Mouse (Mus musculus): Measurements from ENCODE around the gene Hpse2. TPM values are rescaled to one million over a fixed set of nuclear protein-coding genes. Genes with fewer than 3 reads are reported as not detected.

The Hpse2 gene
- total RNA-seq, 1 experiment from 2014 or later, result 0.05 TPM

GRCm38 (mm10) chr19:42777801-42778200 is 610.4 kb downstream of the Hpse2 start:
- no peak for ATAC-seq (replicated peaks in 1 of 2; ENCODE audit: insufficient read depth in 1 of 2, low FRiP score in 2 of 2, low TSS enrichment in 1 of 2, low read depth in 1 of 2, poor library complexity in 2 of 2, severe bottlenecking in 2 of 2)

- no peak for ATAC-seq (replicated peaks in 1 of 2; ENCODE audit: insufficient read depth in 1 of 2, low FRiP score in 2 of 2, low TSS enrichment in 1 of 2, low read depth in 1 of 2, poor library complexity in 2 of 2, severe bottlenecking in 2 of 2)
Measured at GRCm38 (mm10) chr19:42776813-42777212, 611.3 kb downstream of the Hpse2 start.

- no peak for ATAC-seq (replicated peaks in 1 of 2; ENCODE audit: insufficient read depth in 1 of 2, low FRiP score in 2 of 2, low TSS enrichment in 1 of 2, low read depth in 1 of 2, poor library complexity in 2 of 2, severe bottlenecking in 2 of 2)
Measured at GRCm38 (mm10) chr19:42770141-42770872, 617.8 kb downstream of the Hpse2 start.

- no peak for ATAC-seq (replicated peaks in 1 of 2; ENCODE audit: insufficient read depth in 1 of 2, low FRiP score in 2 of 2, low TSS enrichment in 1 of 2, low read depth in 1 of 2, poor library complexity in 2 of 2, severe bottlenecking in 2 of 2)
Measured at GRCm38 (mm10) chr19:42769648-42770047, 618.5 kb downstream of the Hpse2 start.

- no peak for ATAC-seq (replicated peaks in 1 of 2; ENCODE audit: insufficient read depth in 1 of 2, low FRiP score in 2 of 2, low TSS enrichment in 1 of 2, low read depth in 1 of 2, poor library complexity in 2 of 2, severe bottlenecking in 2 of 2)
Measured at GRCm38 (mm10) chr19:42767361-42767760, 620.8 kb downstream of the Hpse2 start.

GRCm38 (mm10) chr19:42764398-42764797 is 623.8 kb downstream of the Hpse2 start:
- ATAC-seq (replicated peaks in 1 of 2; ENCODE audit: insufficient read depth in 1 of 2, low FRiP score in 2 of 2, low TSS enrichment in 1 of 2, low read depth in 1 of 2, poor library complexity in 2 of 2, severe bottlenecking in 2 of 2), result no peak

- no peak for ATAC-seq (replicated peaks in 1 of 2; ENCODE audit: insufficient read depth in 1 of 2, low FRiP score in 2 of 2, low TSS enrichment in 1 of 2, low read depth in 1 of 2, poor library complexity in 2 of 2, severe bottlenecking in 2 of 2)
Measured at GRCm38 (mm10) chr19:42756671-42757070, 631.5 kb downstream of the Hpse2 start.

- no peak for ATAC-seq (replicated peaks in 1 of 2; ENCODE audit: insufficient read depth in 1 of 2, low FRiP score in 2 of 2, low TSS enrichment in 1 of 2, low read depth in 1 of 2, poor library complexity in 2 of 2, severe bottlenecking in 2 of 2)
Measured at GRCm38 (mm10) chr19:42755148-42755870, 632.8 kb downstream of the Hpse2 start.

- ATAC-seq (replicated peaks in 1 of 2; ENCODE audit: insufficient read depth in 1 of 2, low FRiP score in 2 of 2, low TSS enrichment in 1 of 2, low read depth in 1 of 2, poor library complexity in 2 of 2, severe bottlenecking in 2 of 2), result peak; percentile 51 to 66
Measured at GRCm38 (mm10) chr19:42753141-42753917, 634.8 kb downstream of the Hpse2 start.

- peak; percentile 54 to 61 for ATAC-seq (replicated peaks in 1 of 2; ENCODE audit: insufficient read depth in 1 of 2, low FRiP score in 2 of 2, low TSS enrichment in 1 of 2, low read depth in 1 of 2, poor library complexity in 2 of 2, severe bottlenecking in 2 of 2)
Measured at GRCm38 (mm10) chr19:42752363-42752931, 635.7 kb downstream of the Hpse2 start, which contains the start of gene Pyroxd2. TSS of gene Pyroxd2 (minus strand) at chr19:42752775.

GRCm38 (mm10) chr19:42750196-42750595 is 638.0 kb downstream of the Hpse2 start:
- no peak for ATAC-seq (replicated peaks in 1 of 2; ENCODE audit: insufficient read depth in 1 of 2, low FRiP score in 2 of 2, low TSS enrichment in 1 of 2, low read depth in 1 of 2, poor library complexity in 2 of 2, severe bottlenecking in 2 of 2)

- no peak for ATAC-seq (replicated peaks in 1 of 2; ENCODE audit: insufficient read depth in 1 of 2, low FRiP score in 2 of 2, low TSS enrichment in 1 of 2, low read depth in 1 of 2, poor library complexity in 2 of 2, severe bottlenecking in 2 of 2)
Measured at GRCm38 (mm10) chr19:42746702-42747101, 641.5 kb downstream of the Hpse2 start.

GRCm38 (mm10) chr19:42745869-42746224 is 642.3 kb downstream of the Hpse2 start:
- ATAC-seq (replicated peaks in 1 of 2; ENCODE audit: insufficient read depth in 1 of 2, low FRiP score in 2 of 2, low TSS enrichment in 1 of 2, low read depth in 1 of 2, poor library complexity in 2 of 2, severe bottlenecking in 2 of 2), result no peak

GRCm38 (mm10) chr19:42745084-42745868 is 642.9 kb downstream of the Hpse2 start:
- ATAC-seq (replicated peaks in 1 of 2; ENCODE audit: insufficient read depth in 1 of 2, low FRiP score in 2 of 2, low TSS enrichment in 1 of 2, low read depth in 1 of 2, poor library complexity in 2 of 2, severe bottlenecking in 2 of 2), result no peak

- ATAC-seq (replicated peaks in 1 of 2; ENCODE audit: insufficient read depth in 1 of 2, low FRiP score in 2 of 2, low TSS enrichment in 1 of 2, low read depth in 1 of 2, poor library complexity in 2 of 2, severe bottlenecking in 2 of 2), result peak; percentile 83 to 84
Measured at GRCm38 (mm10) chr19:42744162-42744586, 644.0 kb downstream of the Hpse2 start.

- no peak for ATAC-seq (replicated peaks in 1 of 2; ENCODE audit: insufficient read depth in 1 of 2, low FRiP score in 2 of 2, low TSS enrichment in 1 of 2, low read depth in 1 of 2, poor library complexity in 2 of 2, severe bottlenecking in 2 of 2)
Measured at GRCm38 (mm10) chr19:42743261-42743660, 644.9 kb downstream of the Hpse2 start.

GRCm38 (mm10) chr19:42741884-42742283 is 646.3 kb downstream of the Hpse2 start:
- no peak for ATAC-seq (replicated peaks in 1 of 2; ENCODE audit: insufficient read depth in 1 of 2, low FRiP score in 2 of 2, low TSS enrichment in 1 of 2, low read depth in 1 of 2, poor library complexity in 2 of 2, severe bottlenecking in 2 of 2)
